Mouse (Mus musculus): Measurements from ENCODE around the gene Gstm2.
A peak's percentile ranks its signal among the peaks of the same experiment; 100 is the strongest.
"Not testable (repeated sequence)": the region's sequence is repeated elsewhere in the genome, so short reads cannot be mapped to it uniquely, and the experiment has no call there.

The Gstm2 gene

GRCm38 (mm10) chr3:107986041-107986562 is at the start of gene Gstm2:
TSS of gene Gstm2 (minus strand) at chr3:107986453.
- peak; percentile 63 to 74 for DNase-seq

GRCm38 (mm10) chr3:108033156-108033555 is 46.9 kb upstream of the Gstm2 start:
- DNase-seq, result no peak

- DNase-seq, result peak in 1 of 2 experiments; percentile 25
Measured at GRCm38 (mm10) chr3:108032113-108032512, 45.9 kb upstream of the Gstm2 start.

GRCm38 (mm10) chr3:108028641-108029365 is 42.5 kb upstream of the Gstm2 start:
- peak; percentile 58 to 62 for DNase-seq

- no peak for DNase-seq
Measured at GRCm38 (mm10) chr3:108026597-108026996, 40.3 kb upstream of the Gstm2 start.

- DNase-seq, result no peak
Measured at GRCm38 (mm10) chr3:108026049-108026448, 39.8 kb upstream of the Gstm2 start.

- DNase-seq, result peak in 1 of 2 experiments; percentile 28
Measured at GRCm38 (mm10) chr3:108025318-108025717, 39.1 kb upstream of the Gstm2 start.

GRCm38 (mm10) chr3:108022650-108023049 is 36.4 kb upstream of the Gstm2 start:
- no peak for DNase-seq

- not testable (repeated sequence) for DNase-seq
Measured at GRCm38 (mm10) chr3:108020351-108021022, 34.2 kb upstream of the Gstm2 start.

GRCm38 (mm10) chr3:108019226-108019625 is 33.0 kb upstream of the Gstm2 start:
- not testable (repeated sequence) for DNase-seq

- DNase-seq, result peak in 1 of 2 experiments; percentile 17
Measured at GRCm38 (mm10) chr3:108018190-108018820, 32.1 kb upstream of the Gstm2 start.

GRCm38 (mm10) chr3:108017473-108018189 is 31.4 kb upstream of the Gstm2 start, which contains the start of gene Gstm1:
TSS of gene Gstm1 (minus strand) at chr3:108017973.
- peak; percentile 98 to 99 for DNase-seq

- DNase-seq, result not testable (repeated sequence)
Measured at GRCm38 (mm10) chr3:108016468-108016867, 30.2 kb upstream of the Gstm2 start.

- peak; percentile 44 to 45 for DNase-seq
Measured at GRCm38 (mm10) chr3:108014974-108015346, 28.7 kb upstream of the Gstm2 start.

GRCm38 (mm10) chr3:108014098-108014973 is 28.1 kb upstream of the Gstm2 start:
- peak in 1 of 2 experiments; percentile 19 for DNase-seq

GRCm38 (mm10) chr3:108013331-108013871 is 27.1 kb upstream of the Gstm2 start:
- peak; percentile 74 for DNase-seq

GRCm38 (mm10) chr3:108011558-108011957 is 25.3 kb upstream of the Gstm2 start:
- DNase-seq, result no peak

- no peak for DNase-seq
Measured at GRCm38 (mm10) chr3:108010286-108010685, 24.0 kb upstream of the Gstm2 start.

- no peak for DNase-seq
Measured at GRCm38 (mm10) chr3:108002021-108002420, 15.8 kb upstream of the Gstm2 start.

GRCm38 (mm10) chr3:107999491-107999890 is 13.2 kb upstream of the Gstm2 start:
- no peak for DNase-seq

GRCm38 (mm10) chr3:107998591-107998990 is 12.3 kb upstream of the Gstm2 start:
- DNase-seq, result no peak
